Mouse (Mus musculus): ENCODE results near the gene Arhgap18. TPM values are rescaled to one million over a fixed set of nuclear protein-coding genes. Genes with fewer than 3 reads are reported as not detected.

Arhgap18 gene
- polyA plus RNA-seq, 1 experiment from 2014 or later = 18.0 TPM

DNA sequence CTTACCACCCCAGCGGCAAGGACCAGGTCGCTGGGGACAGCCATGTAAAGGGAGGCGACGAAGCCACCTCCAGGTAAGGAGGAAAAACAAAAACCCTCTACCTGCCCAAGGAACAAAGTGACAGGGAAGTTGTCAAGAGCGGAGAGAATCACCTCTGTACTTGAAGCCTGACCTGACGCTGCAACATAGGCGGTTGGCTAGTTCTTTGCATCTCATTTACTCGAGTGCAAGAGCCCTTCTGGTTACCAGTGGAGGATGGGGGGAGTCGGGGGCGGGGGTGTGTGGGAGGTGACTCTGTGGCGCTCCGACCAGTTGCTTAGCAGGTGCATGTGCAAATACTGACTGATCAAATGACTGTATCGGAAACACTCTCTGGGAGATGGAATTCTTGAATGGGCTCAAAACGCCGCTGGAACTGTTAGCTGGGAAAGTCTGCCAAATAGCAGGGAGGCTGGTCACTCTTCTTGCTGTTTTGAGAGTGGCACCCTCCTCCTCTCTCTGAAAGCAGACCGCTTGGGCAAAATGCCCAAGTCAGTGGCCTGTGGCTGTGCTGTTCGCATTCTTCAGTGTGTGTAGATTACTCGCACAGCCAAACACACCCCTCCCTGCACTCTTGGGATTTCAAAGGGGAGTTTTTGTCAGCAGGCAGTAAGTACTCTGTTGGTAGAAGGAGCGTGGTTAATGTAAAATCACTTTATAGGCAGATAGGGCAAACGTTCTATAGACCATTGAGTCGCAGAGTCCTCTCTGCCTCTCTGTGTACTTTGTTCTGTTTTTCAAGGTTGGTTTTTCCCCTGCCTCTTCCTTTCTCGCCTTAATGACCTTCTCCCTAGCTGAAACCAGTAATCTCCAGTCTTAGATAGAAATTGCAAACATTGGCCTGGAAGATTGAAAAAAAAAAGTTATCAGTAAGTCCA, 19.7 kb downstream of the Arhgap18 start:
- ATAC-seq (peak; percentile 89), DNase-seq (ENCODE audit: low spot score) (peak; percentile 93)
- Histone ChIP-seq H3K9ac (ENCODE audit: low read length) (peak overlapping the region; percentile 68), H3K4me2 (ENCODE audit: low read length) (peak overlapping the region; percentile 93), H3K36me3 (ENCODE audit: control insufficient read depth, insufficient read depth, low read length) (no peaks in the 10 kb centered on the region), H3K27me3 (replicated peaks; ENCODE audit: control insufficient read depth, insufficient read depth, low read length) (no peaks in the 10 kb centered on the region), H3K9me3 (replicated peaks; ENCODE audit: control insufficient read depth, low read length) (no peaks in the 10 kb centered on the region), H3K4me3 (ENCODE audit: low read depth, low read length) (peak overlapping the region; percentile 49), H3K4me1 (ENCODE audit: control insufficient read depth, insufficient read depth, low read length) (peaks cover 7% of the 10 kb centered on the region; the same call in 1 of the 2 replicates), H3K27ac (ENCODE audit: low read depth, low read length) (peak overlapping the region; percentile 89)
- WGBS = under 1% methylated on average over 22 of the region's 22 CpGs

DNA sequence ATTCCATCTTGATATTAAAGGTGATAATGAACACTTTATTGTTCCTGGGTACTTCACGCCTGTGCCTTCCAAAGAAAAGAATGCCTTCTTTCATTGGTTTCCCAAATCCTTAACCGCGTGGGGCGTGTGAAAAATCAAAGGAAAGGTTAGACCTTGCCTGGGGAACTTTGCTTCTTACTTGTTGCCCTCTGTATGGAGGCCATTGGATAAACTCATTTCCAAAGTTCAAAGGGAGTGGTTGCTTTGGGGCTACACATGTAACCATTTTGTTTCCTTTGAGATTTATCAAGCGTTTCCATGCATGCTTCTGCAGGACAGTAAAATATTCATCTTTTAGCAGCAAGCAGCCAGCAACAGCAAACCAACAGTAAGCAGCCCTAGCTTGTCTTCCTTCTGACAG, 20.3 kb downstream of the Arhgap18 start:
- H3K4me3 ChIP-seq (ENCODE audit: low read depth, low read length) = peak overlapping the region; percentile 49
- no peaks in the 10 kb centered on the region for H3K9me3 ChIP-seq (replicated peaks; ENCODE audit: control insufficient read depth, low read length)
- H3K4me2 ChIP-seq (ENCODE audit: low read length) = peak overlapping the region; percentile 93
- H3K27me3 ChIP-seq (replicated peaks; ENCODE audit: control insufficient read depth, insufficient read depth, low read length) = no peaks in the 10 kb centered on the region
- no peak for ATAC-seq
- no peaks in the 10 kb centered on the region for H3K36me3 ChIP-seq (ENCODE audit: control insufficient read depth, insufficient read depth, low read length)
- peak; percentile 14 for DNase-seq (ENCODE audit: low spot score)
- no peak overlapping the region; the same call in 1 of the 2 replicates for H3K9ac ChIP-seq (ENCODE audit: low read length)
- peaks cover 7% of the 10 kb centered on the region; the same call in 1 of the 2 replicates for H3K4me1 ChIP-seq (ENCODE audit: control insufficient read depth, insufficient read depth, low read length)
- 7% methylated on average over 5 of the region's 5 CpGs for WGBS
- H3K27ac ChIP-seq (ENCODE audit: low read depth, low read length) = no peak overlapping the region

DNA sequence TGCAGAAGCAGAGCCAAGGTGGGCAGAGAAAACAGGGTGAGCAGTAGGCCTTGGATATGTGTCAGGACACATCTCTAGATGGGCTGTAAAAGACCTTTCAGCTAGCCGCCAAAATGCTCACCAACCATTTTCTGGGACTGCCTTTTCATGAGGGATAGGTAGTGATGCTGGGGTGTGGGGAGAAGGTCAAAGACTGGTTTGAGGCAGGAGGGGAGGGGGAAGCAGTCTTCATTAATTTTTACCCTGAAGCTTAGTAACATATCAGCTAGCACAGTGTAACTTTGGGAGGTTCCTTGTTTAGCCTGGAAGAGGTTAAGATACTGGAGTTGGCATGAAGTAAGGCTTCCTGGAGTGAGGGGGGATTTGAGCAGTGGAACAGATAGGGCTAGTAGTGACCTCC, 21.0 kb downstream of the Arhgap18 start:
- Histone ChIP-seq H3K9me3 (replicated peaks; ENCODE audit: control insufficient read depth, low read length) (no peaks in the 10 kb centered on the region), H3K4me3 (ENCODE audit: low read depth, low read length) (no peak overlapping the region), H3K9ac (ENCODE audit: low read length) (no peak overlapping the region), H3K36me3 (ENCODE audit: control insufficient read depth, insufficient read depth, low read length) (no peaks in the 10 kb centered on the region), H3K27me3 (replicated peaks; ENCODE audit: control insufficient read depth, insufficient read depth, low read length) (no peaks in the 10 kb centered on the region), H3K27ac (ENCODE audit: low read depth, low read length) (no peak overlapping the region), H3K4me1 (ENCODE audit: control insufficient read depth, insufficient read depth, low read length) (peaks cover 7% of the 10 kb centered on the region; the same call in 1 of the 2 replicates), H3K4me2 (ENCODE audit: low read length) (peak overlapping the region; percentile 93)
- DNase-seq (ENCODE audit: low spot score) = no peak
- no peak for ATAC-seq
- WGBS = 64% methylated on average over 1 of the region's 1 CpGs

DNA sequence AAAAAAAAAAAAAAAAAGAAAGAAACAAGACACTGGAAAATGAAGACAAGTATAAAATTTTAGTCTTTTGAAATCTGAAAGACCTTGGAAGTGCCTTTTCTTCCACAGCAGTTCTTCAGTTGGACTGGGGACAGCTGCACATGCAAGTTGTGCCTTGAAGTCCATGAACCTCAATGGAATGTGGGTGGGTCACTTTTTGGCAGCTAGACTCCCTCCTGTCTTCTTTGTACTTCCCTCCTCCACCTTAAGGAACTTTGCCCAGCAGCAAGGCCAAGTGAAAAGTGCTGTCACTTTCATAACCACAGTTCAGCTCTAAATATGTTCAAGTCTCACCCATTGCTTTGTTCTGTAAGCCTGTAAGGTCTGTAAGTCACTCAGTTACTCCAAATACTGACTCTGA, 23.2 kb downstream of the Arhgap18 start:
- Histone ChIP-seq H3K36me3 (ENCODE audit: control insufficient read depth, insufficient read depth, low read length) (no peaks in the 10 kb centered on the region), H3K4me2 (ENCODE audit: low read length) (no peak overlapping the region), H3K9me3 (replicated peaks; ENCODE audit: control insufficient read depth, low read length) (no peaks in the 10 kb centered on the region), H3K4me1 (ENCODE audit: control insufficient read depth, insufficient read depth, low read length) (peaks cover 7% of the 10 kb centered on the region; the same call in 1 of the 2 replicates), H3K4me3 (ENCODE audit: low read depth, low read length) (no peak overlapping the region), H3K9ac (ENCODE audit: low read length) (no peak overlapping the region), H3K27me3 (replicated peaks; ENCODE audit: control insufficient read depth, insufficient read depth, low read length) (no peaks in the 10 kb centered on the region), H3K27ac (ENCODE audit: low read depth, low read length) (no peak overlapping the region)
- ATAC-seq (no peak), DNase-seq (ENCODE audit: low spot score) (no peak)

DNA sequence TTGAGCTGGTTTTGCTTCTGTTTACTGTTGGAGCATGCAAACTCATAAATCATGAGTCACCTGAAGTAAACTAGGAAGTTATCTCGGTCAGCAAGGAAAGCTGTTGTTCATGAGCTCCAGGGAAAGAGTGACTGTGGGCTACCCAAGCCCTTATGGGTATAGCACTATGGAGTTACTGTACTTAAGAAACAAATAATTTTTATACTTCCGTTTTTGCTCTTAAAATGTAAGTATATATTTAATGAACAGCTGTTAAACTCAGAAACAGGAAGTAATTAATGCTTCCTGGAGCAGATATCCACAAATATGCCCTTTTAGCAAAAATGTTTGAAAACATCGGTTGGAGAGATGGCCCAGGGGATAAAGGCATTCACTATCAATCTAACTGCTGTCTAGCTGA, 27.4 kb downstream of the Arhgap18 start:
- no peak overlapping the region for H3K27ac ChIP-seq (ENCODE audit: low read depth, low read length)
- H3K4me1 ChIP-seq (ENCODE audit: control insufficient read depth, insufficient read depth, low read length) = no peaks in the 10 kb centered on the region
- WGBS = 85% methylated on average over 3 of the region's 3 CpGs
- H3K27me3 ChIP-seq (replicated peaks; ENCODE audit: control insufficient read depth, insufficient read depth, low read length) = no peaks in the 10 kb centered on the region
- no peak overlapping the region for H3K4me3 ChIP-seq (ENCODE audit: low read depth, low read length)
- ATAC-seq (no peak), DNase-seq (ENCODE audit: low spot score) (no peak)
- H3K36me3 ChIP-seq (ENCODE audit: control insufficient read depth, insufficient read depth, low read length) = no peaks in the 10 kb centered on the region
- no peak overlapping the region for H3K9ac ChIP-seq (ENCODE audit: low read length)
- no peaks in the 10 kb centered on the region for H3K9me3 ChIP-seq (replicated peaks; ENCODE audit: control insufficient read depth, low read length)
- H3K4me2 ChIP-seq (ENCODE audit: low read length) = no peak overlapping the region

DNA sequence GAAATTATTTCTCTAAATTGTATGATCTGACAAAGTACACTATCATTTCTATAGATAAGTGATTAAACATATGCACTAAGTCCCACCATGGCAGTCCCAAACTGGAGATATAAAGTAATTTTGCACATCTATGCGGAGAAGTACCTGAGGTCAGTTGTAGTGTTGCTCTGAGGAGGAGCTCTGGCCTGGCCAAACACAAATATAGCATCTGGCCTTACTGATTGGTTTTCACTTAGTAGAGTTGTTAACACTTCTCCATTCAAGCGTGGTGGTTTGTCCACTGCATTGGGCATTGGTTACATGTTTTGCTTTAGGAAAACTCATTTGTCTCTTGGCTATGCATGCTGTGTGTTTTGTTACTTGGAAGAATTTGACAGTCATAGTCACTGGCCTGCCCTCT, 36.5 kb downstream of the Arhgap18 start:
- H3K27ac ChIP-seq (ENCODE audit: low read depth, low read length) = no peak overlapping the region
- no peaks in the 10 kb centered on the region for H3K27me3 ChIP-seq (replicated peaks; ENCODE audit: control insufficient read depth, insufficient read depth, low read length)
- H3K4me1 ChIP-seq (ENCODE audit: control insufficient read depth, insufficient read depth, low read length) = no peaks in the 10 kb centered on the region
- H3K9me3 ChIP-seq (replicated peaks; ENCODE audit: control insufficient read depth, low read length) = no peaks in the 10 kb centered on the region
- DNase-seq (ENCODE audit: low spot score) (no peak), ATAC-seq (no peak)
- H3K36me3 ChIP-seq (ENCODE audit: control insufficient read depth, insufficient read depth, low read length) = no peaks in the 10 kb centered on the region
- no peak overlapping the region for H3K4me2 ChIP-seq (ENCODE audit: low read length)
- H3K9ac ChIP-seq (ENCODE audit: low read length) = no peak overlapping the region
- 90% methylated on average over 2 of the region's 2 CpGs for WGBS
- no peak overlapping the region for H3K4me3 ChIP-seq (ENCODE audit: low read depth, low read length)

GRCm38 (mm10) chr10:26791810-26792209, 38.6 kb downstream of the Arhgap18 start:
- H3K36me3 ChIP-seq (ENCODE audit: control insufficient read depth, insufficient read depth, low read length) = no peaks in the 10 kb centered on the region
- ATAC-seq (no peak), DNase-seq (ENCODE audit: low spot score) (no peak)
- no peak overlapping the region for H3K4me2 ChIP-seq (ENCODE audit: low read length)
- no peaks in the 10 kb centered on the region for H3K9me3 ChIP-seq (replicated peaks; ENCODE audit: control insufficient read depth, low read length)
- no peaks in the 10 kb centered on the region for H3K4me1 ChIP-seq (ENCODE audit: control insufficient read depth, insufficient read depth, low read length)
- no peak overlapping the region for H3K4me3 ChIP-seq (ENCODE audit: low read depth, low read length)
- WGBS = 86% methylated on average over 3 of the region's 3 CpGs
- H3K9ac ChIP-seq (ENCODE audit: low read length) = no peak overlapping the region
- H3K27me3 ChIP-seq (replicated peaks; ENCODE audit: control insufficient read depth, insufficient read depth, low read length) = no peaks in the 10 kb centered on the region
- H3K27ac ChIP-seq (ENCODE audit: low read depth, low read length) = no peak overlapping the region

DNA sequence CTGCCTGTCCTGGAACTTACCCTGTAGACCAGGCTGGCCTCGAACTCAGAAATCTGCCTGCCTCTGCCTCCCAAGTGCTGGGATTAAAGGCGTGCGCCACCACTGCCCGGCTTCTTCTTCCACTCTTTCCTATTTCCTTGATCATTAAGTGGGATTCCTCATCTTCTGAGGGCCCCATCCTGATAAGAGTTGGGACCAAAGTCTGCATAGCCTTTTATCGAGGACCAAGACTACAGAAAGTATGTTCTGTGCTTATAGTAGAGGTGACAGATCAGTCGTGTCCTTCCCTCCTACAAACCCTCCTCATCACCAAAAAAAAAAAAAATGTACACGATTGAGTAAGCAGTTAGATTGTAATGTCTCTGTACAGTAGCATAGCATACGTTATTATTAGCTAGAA, 39.8 kb downstream of the Arhgap18 start:
- ATAC-seq (no peak), DNase-seq (ENCODE audit: low spot score) (no peak)
- Histone ChIP-seq H3K9ac (ENCODE audit: low read length) (no peak overlapping the region), H3K36me3 (ENCODE audit: control insufficient read depth, insufficient read depth, low read length) (no peaks in the 10 kb centered on the region), H3K4me3 (ENCODE audit: low read depth, low read length) (no peak overlapping the region), H3K27ac (ENCODE audit: low read depth, low read length) (no peak overlapping the region), H3K27me3 (replicated peaks; ENCODE audit: control insufficient read depth, insufficient read depth, low read length) (no peaks in the 10 kb centered on the region), H3K9me3 (replicated peaks; ENCODE audit: control insufficient read depth, low read length) (no peaks in the 10 kb centered on the region), H3K4me2 (ENCODE audit: low read length) (no peak overlapping the region), H3K4me1 (ENCODE audit: control insufficient read depth, insufficient read depth, low read length) (no peaks in the 10 kb centered on the region)
- 94% methylated on average over 8 of the region's 8 CpGs for WGBS
